In the genomic region with DNA sequence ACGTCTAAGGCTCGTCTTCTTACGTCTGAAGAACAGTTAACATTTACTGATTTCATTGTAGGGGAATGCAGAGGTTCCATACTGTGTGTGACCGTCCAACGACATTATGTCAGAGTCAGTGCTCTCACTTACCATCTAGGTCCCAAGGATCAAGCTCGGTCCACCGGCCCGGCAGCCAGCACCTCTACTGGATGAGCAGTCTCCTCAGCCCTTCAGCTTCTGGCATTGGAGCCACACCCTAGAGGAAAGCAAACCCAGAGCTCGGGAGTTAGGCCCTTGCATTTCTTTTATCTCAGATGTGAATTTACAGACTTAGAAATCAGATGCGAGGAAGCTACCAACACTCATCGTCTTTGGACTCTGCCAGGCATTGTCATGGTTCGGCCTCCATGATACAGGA, we compare ENCODE assay signal across 24 mouse cellular contexts. TPM values are rescaled to one million over a fixed set of nuclear protein-coding genes. Genes with fewer than 3 reads are reported as not detected.
DNase-seq lines count a peak whose midpoint lies in the region; ATAC-seq lines count a peak whose summit lies in the region.
"Had no signal": no experiment of that assay in that cellular context is flagged by ENCODE, and none has a peak within 500 bp of the region (broad histone marks: within the 10 kb centered on the region; RNA-seq: fewer than 3 reads in every experiment).

No protein-coding gene starts in this region.

- WGBS in intestine, embryonic 16.5 days = 69% methylated on average over 12 of the region's 12 CpGs
- WGBS in neural tube, embryonic 15.5 days = 85% methylated on average over 12 of the region's 12 CpGs

- H3K4me1 ChIP-seq in intestine, embryonic 16.5 days (ENCODE audit: control insufficient read depth, insufficient read depth, low read length) = no peaks in the 10 kb centered on the region
- H3K4me1 ChIP-seq in neural tube, embryonic 15.5 days = no peaks in the 10 kb centered on the region

- intact Hi-C loops in heart, postnatal 36 days (cut with DNase I) = no loop called here

- no peaks in the 10 kb centered on the region for H3K36me3 ChIP-seq in intestine, embryonic 16.5 days (ENCODE audit: control insufficient read depth, insufficient read depth, low read length)
- H3K36me3 ChIP-seq in neural tube, embryonic 15.5 days = no peaks in the 10 kb centered on the region
- H3K36me3 ChIP-seq: G1E had no signal

- H3K4me3 ChIP-seq in intestine, embryonic 16.5 days (ENCODE audit: low read length) = no peak overlapping the region
- no peak overlapping the region for H3K4me3 ChIP-seq in neural tube, embryonic 15.5 days (replicated peaks)
- H3K4me3 ChIP-seq: gastrocnemius, adult 2 months; heart, adult 2 months had no signal

- no peaks in the 10 kb centered on the region for H3K27me3 ChIP-seq in intestine, embryonic 16.5 days (replicated peaks; ENCODE audit: control insufficient read depth, insufficient read depth, low read length)
- no peaks in the 10 kb centered on the region for H3K27me3 ChIP-seq in neural tube, embryonic 15.5 days (replicated peaks)

- peak; percentile 23 for DNase-seq in heart, adult 11 months
- DNase-seq in heart, postnatal 36 days = no peak
- DNase-seq in 3134 (ENCODE audit: extremely low read depth, insufficient read length, low spot score) = peak; percentile 25
- DNase-seq in T-cell, adult 2 months (ENCODE audit: low spot score) = no peak
- DNase-seq: adrenal gland, adult 8-10 months; adrenal gland, postnatal 25 days; B cell, adult 2 months; cerebellum, adult 11-12 months; cerebellum, adult 8-10 months; cerebellum, postnatal 10 days; forebrain, postnatal 0 days; gastrocnemius, adult 2 months; gastrocnemius, postnatal 14 days; heart, adult 2 months; kidney, adult 18-20 months had no signal

- no peak overlapping the region for H3K4me2 ChIP-seq in intestine, embryonic 16.5 days (ENCODE audit: low read depth, low read length)
- no peak overlapping the region for H3K4me2 ChIP-seq in neural tube, embryonic 15.5 days
- H3K4me2 ChIP-seq: heart, embryonic 11.5 days; hindbrain, embryonic 14.5 days had no signal

- H3K27ac ChIP-seq in intestine, embryonic 16.5 days (ENCODE audit: low read length) = no peak overlapping the region
- no peak overlapping the region for H3K27ac ChIP-seq in neural tube, embryonic 15.5 days (replicated peaks)
- H3K27ac ChIP-seq: gastrocnemius, adult 2 months; heart, adult 2 months; hindbrain, embryonic 14.5 days; hindbrain, postnatal 0 days had no signal

- no peak overlapping the region for H3K9ac ChIP-seq in intestine, embryonic 16.5 days (ENCODE audit: low read depth, low read length)
- no peak overlapping the region for H3K9ac ChIP-seq in neural tube, embryonic 15.5 days (replicated peaks)
- H3K9ac ChIP-seq: forebrain, postnatal 0 days; hindbrain, embryonic 14.5 days had no signal

- no peaks in the 10 kb centered on the region for H3K9me3 ChIP-seq in intestine, embryonic 16.5 days (ENCODE audit: control insufficient read depth, low read length)
- no peaks in the 10 kb centered on the region for H3K9me3 ChIP-seq in neural tube, embryonic 15.5 days (replicated peaks)
- H3K9me3 ChIP-seq: G1E had no signal

- peak; percentile 58 for ATAC-seq in intestine, embryonic 16.5 days
- no peak for ATAC-seq in neural tube, embryonic 15.5 days (ENCODE audit: low FRiP score)
- ATAC-seq: activated CD4-positive, CD25-positive, alpha-beta regulatory T cell, adult 4 months; forebrain, embryonic 14.5 days; forebrain, postnatal 0 days; hindbrain, postnatal 0 days; inflammation-experienced regulatory T-cells, adult 6 months had no signal

RNA-seq across cellular contexts. Expression of a gene that starts 27.3 kb away (rescaled TPM):
- total RNA-seq in heart, postnatal 36 days (2021) = 10 to 100 TPM; 56.5 to 71.2 TPM
- polyA plus RNA-seq in intestine, embryonic 16.5 days (2015; fragmentation: Nextera tagmentation; extraction: Ambion mirVana) = 24.5 and 25.1 TPM in 2 replicates
- polyA plus RNA-seq in neural tube, embryonic 15.5 days (2015; fragmentation: Nextera tagmentation; extraction: Ambion mirVana) = 41.3 and 49.3 TPM in 2 replicates

Comparison
In these comparisons a context has a peak if more than half of its experiments do, and no peak if none do; other contexts are left out.
1. DNase-seq: peak in heart, adult 11 months (single experiment) and 3134 (single experiment); none in heart, postnatal 36 days (0 of 2) and T-cell, adult 2 months (single experiment).